Mouse (Mus musculus): ENCODE results near the gene Cdip1. TPM values are rescaled to one million over a fixed set of nuclear protein-coding genes. Genes with fewer than 3 reads are reported as not detected.

The Cdip1 gene
- 102 and 104 TPM in 2 replicates for polyA plus RNA-seq (2014; fragmentation: Nextera tagmentation; extraction: Ambion mirVana)

GRCm38 (mm10) chr16:4789810-4790559, at the start of gene Cdip1:
Gene Cdip1, minus strand, starts transcription at chr16:4790292.
- DNase-seq (ENCODE audit: low spot score) = peak; percentile 97
- Histone ChIP-seq H3K9me3 (ENCODE audit: control insufficient read depth, low read length) (no peaks in the 10 kb centered on the region), H3K4me1 (ENCODE audit: control insufficient read depth, insufficient read depth, low read length) (peaks cover 21% of the 10 kb centered on the region), H3K9ac (ENCODE audit: low read length) (peak within 1 kb of the TSS; percentile 79), H3K27ac (ENCODE audit: low read depth, low read length) (peak within 1 kb of the TSS; percentile 92), H3K27me3 (ENCODE audit: control insufficient read depth, insufficient read depth, low read length) (no peaks in the 10 kb centered on the region), H3K36me3 (ENCODE audit: control insufficient read depth, insufficient read depth, low read length) (no peaks in the 10 kb centered on the region), H3K4me2 (ENCODE audit: low read depth) (peak within 1 kb of the TSS; percentile 90), H3K4me3 (ENCODE audit: low read depth, low read length) (peak within 1 kb of the TSS; percentile 76)
- WGBS = 2% methylated on average over 51 of the region's 51 CpGs
- ATAC-seq (ENCODE audit: insufficient read depth, low FRiP score, low TSS enrichment) = peak; percentile 96

DNA sequence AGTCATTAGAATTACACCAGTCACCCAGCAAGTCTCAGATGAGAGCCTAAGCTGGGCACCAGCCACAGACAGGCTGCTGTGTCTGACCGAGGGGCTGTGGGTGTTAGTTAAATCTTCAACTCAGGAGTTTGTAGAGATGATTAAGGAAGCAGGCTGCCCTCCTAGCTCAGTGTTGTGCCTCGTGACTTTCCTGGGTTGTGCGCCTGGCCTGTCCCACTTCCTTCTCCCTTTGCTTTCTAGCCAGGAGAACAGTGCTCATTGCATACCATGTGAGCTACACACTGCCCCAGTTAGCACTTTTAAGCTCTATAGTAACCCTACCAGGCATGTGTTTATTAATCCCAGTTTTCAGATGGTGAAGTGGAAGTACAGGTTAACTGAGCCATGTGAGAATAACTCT, 49.5 kb upstream of the Cdip1 start:
- ATAC-seq (ENCODE audit: insufficient read depth, low FRiP score, low TSS enrichment) = no peak
- no peaks in the 10 kb centered on the region for H3K36me3 ChIP-seq (ENCODE audit: control insufficient read depth, insufficient read depth, low read length)
- H3K27me3 ChIP-seq (ENCODE audit: control insufficient read depth, insufficient read depth, low read length) = no peaks in the 10 kb centered on the region
- no peak overlapping the region for H3K4me2 ChIP-seq (ENCODE audit: low read depth)
- no peak for DNase-seq (ENCODE audit: low spot score)
- H3K9me3 ChIP-seq (ENCODE audit: control insufficient read depth, low read length) = no peaks in the 10 kb centered on the region
- 80% methylated on average over 3 of the region's 3 CpGs for WGBS
- no peak overlapping the region for H3K27ac ChIP-seq (ENCODE audit: low read depth, low read length)
- no peaks in the 10 kb centered on the region for H3K4me1 ChIP-seq (ENCODE audit: control insufficient read depth, insufficient read depth, low read length)
- H3K9ac ChIP-seq (ENCODE audit: low read length) = no peak overlapping the region
- no peak overlapping the region for H3K4me3 ChIP-seq (ENCODE audit: low read depth, low read length)

GRCm38 (mm10) chr16:4837631-4838030, 47.5 kb upstream of the Cdip1 start:
- no peaks in the 10 kb centered on the region for H3K36me3 ChIP-seq (ENCODE audit: control insufficient read depth, insufficient read depth, low read length)
- no peak overlapping the region for H3K27ac ChIP-seq (ENCODE audit: low read depth, low read length)
- no peak overlapping the region for H3K4me3 ChIP-seq (ENCODE audit: low read depth, low read length)
- no peaks in the 10 kb centered on the region for H3K27me3 ChIP-seq (ENCODE audit: control insufficient read depth, insufficient read depth, low read length)
- H3K9ac ChIP-seq (ENCODE audit: low read length) = no peak overlapping the region
- H3K4me2 ChIP-seq (ENCODE audit: low read depth) = no peak overlapping the region
- DNase-seq (ENCODE audit: low spot score) (no peak), ATAC-seq (ENCODE audit: insufficient read depth, low FRiP score, low TSS enrichment) (no peak)
- no peaks in the 10 kb centered on the region for H3K4me1 ChIP-seq (ENCODE audit: control insufficient read depth, insufficient read depth, low read length)
- H3K9me3 ChIP-seq (ENCODE audit: control insufficient read depth, low read length) = no peaks in the 10 kb centered on the region
- WGBS = 90% methylated on average over 3 of the region's 3 CpGs

- ATAC-seq (ENCODE audit: insufficient read depth, low FRiP score, low TSS enrichment) (no peak), DNase-seq (ENCODE audit: low spot score) (no peak)
- H3K27ac ChIP-seq (ENCODE audit: low read depth, low read length) = no peak within 1 kb of the TSS
- no peaks in the 10 kb centered on the region for H3K27me3 ChIP-seq (ENCODE audit: control insufficient read depth, insufficient read depth, low read length)
- H3K9me3 ChIP-seq (ENCODE audit: control insufficient read depth, low read length) = no peaks in the 10 kb centered on the region
- no peak within 1 kb of the TSS for H3K4me2 ChIP-seq (ENCODE audit: low read depth)
- no peaks in the 10 kb centered on the region for H3K4me1 ChIP-seq (ENCODE audit: control insufficient read depth, insufficient read depth, low read length)
- H3K9ac ChIP-seq (ENCODE audit: low read length) = no peak within 1 kb of the TSS
- no peak within 1 kb of the TSS for H3K4me3 ChIP-seq (ENCODE audit: low read depth, low read length)
- H3K36me3 ChIP-seq (ENCODE audit: control insufficient read depth, insufficient read depth, low read length) = no peaks in the 10 kb centered on the region
- 87% methylated on average over 3 of the region's 3 CpGs for WGBS
These were observed 45.1 kb upstream of the Cdip1 start, which contains the start of gene 4930562C15Rik for GRCm38 (mm10) chr16:4835191-4835590. Gene 4930562C15Rik, plus strand, starts transcription at chr16:4835416.

DNA sequence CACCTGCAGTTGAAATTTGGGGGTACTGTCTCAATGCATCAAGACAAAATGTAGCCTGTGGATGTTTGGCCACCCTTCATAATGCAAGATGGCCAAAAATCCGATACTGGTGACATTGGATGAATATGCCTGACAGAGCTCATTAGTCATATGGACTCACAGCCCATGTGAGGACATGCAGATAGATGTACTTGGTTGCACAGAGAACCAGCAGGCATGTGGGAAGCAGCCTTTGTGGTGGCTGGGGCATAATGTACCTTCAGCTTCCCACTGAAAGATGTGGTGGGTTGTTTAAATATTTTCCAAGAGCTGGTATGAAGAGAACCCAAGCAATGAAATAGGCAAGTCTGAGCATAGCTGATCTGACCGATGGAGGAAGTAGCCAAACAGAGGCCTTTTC, 43.8 kb upstream of the Cdip1 start:
- Histone ChIP-seq H3K4me3 (ENCODE audit: low read depth, low read length) (no peak overlapping the region), H3K36me3 (ENCODE audit: control insufficient read depth, insufficient read depth, low read length) (no peaks in the 10 kb centered on the region), H3K27ac (ENCODE audit: low read depth, low read length) (no peak overlapping the region), H3K9ac (ENCODE audit: low read length) (no peak overlapping the region), H3K9me3 (ENCODE audit: control insufficient read depth, low read length) (no peaks in the 10 kb centered on the region), H3K27me3 (ENCODE audit: control insufficient read depth, insufficient read depth, low read length) (no peaks in the 10 kb centered on the region), H3K4me2 (ENCODE audit: low read depth) (no peak overlapping the region), H3K4me1 (ENCODE audit: control insufficient read depth, insufficient read depth, low read length) (no peaks in the 10 kb centered on the region)
- DNase-seq (ENCODE audit: low spot score) (no peak), ATAC-seq (ENCODE audit: insufficient read depth, low FRiP score, low TSS enrichment) (no peak)
- WGBS = 80% methylated on average over 2 of the region's 2 CpGs

DNA sequence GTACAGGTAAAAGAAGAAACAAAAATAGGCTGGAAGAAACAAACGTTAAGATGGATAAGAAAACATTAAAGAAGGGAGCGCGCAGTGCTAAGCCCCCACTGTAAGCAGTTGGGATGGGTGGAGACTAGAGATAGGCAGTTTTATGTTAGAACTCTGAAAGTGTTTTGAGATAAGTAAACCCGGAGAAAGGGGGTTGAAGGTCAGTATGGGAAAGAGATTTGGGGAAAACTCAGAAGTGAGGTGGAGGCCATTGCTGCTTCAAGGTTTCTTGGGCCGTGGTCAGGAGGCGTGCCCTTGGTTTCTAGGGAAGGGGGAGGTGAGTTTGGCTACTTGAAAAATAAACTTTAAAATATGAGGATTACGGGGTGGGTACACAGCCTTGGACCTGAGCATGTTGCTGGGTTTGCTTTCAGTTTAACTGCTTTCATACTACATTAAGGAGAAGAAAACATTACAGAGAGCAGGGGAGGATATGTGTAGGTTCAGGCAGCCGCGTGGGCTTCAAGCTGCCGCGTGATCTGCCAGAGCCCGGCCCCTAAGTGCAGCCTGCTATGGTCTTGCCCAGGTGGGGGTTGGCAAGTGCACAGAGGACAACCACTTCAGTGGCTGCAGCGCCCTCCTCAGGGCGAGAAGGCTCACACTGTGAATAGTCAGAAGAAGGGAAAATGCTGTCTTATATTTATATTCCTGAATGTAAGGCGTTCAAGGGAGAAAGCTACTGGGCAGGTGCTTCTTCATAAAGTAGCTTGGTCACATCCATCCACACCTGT, 41.7 kb upstream of the Cdip1 start:
- DNase-seq (ENCODE audit: low spot score) (no peak), ATAC-seq (ENCODE audit: insufficient read depth, low FRiP score, low TSS enrichment) (no peak)
- Histone ChIP-seq H3K27me3 (ENCODE audit: control insufficient read depth, insufficient read depth, low read length) (no peaks in the 10 kb centered on the region), H3K4me2 (ENCODE audit: low read depth) (no peak overlapping the region), H3K27ac (ENCODE audit: low read depth, low read length) (no peak overlapping the region), H3K4me1 (ENCODE audit: control insufficient read depth, insufficient read depth, low read length) (no peaks in the 10 kb centered on the region), H3K4me3 (ENCODE audit: low read depth, low read length) (no peak overlapping the region), H3K9ac (ENCODE audit: low read length) (no peak overlapping the region), H3K9me3 (ENCODE audit: control insufficient read depth, low read length) (no peaks in the 10 kb centered on the region), H3K36me3 (ENCODE audit: control insufficient read depth, insufficient read depth, low read length) (no peaks in the 10 kb centered on the region)
- 74% methylated on average over 15 of the region's 15 CpGs for WGBS

- ATAC-seq (ENCODE audit: insufficient read depth, low FRiP score, low TSS enrichment) = no peak
- Histone ChIP-seq H3K4me3 (ENCODE audit: low read depth, low read length) (no peak overlapping the region), H3K27me3 (ENCODE audit: control insufficient read depth, insufficient read depth, low read length) (no peaks in the 10 kb centered on the region), H3K4me2 (ENCODE audit: low read depth) (no peak overlapping the region), H3K27ac (ENCODE audit: low read depth, low read length) (no peak overlapping the region), H3K9me3 (ENCODE audit: control insufficient read depth, low read length) (no peaks in the 10 kb centered on the region), H3K36me3 (ENCODE audit: control insufficient read depth, insufficient read depth, low read length) (no peaks in the 10 kb centered on the region), H3K9ac (ENCODE audit: low read length) (no peak overlapping the region), H3K4me1 (ENCODE audit: control insufficient read depth, insufficient read depth, low read length) (no peaks in the 10 kb centered on the region)
- 91% methylated on average over 6 of the region's 6 CpGs for WGBS
- DNase-seq (ENCODE audit: low spot score) = no peak
These were observed 39.3 kb upstream of the Cdip1 start for GRCm38 (mm10) chr16:4829271-4829900.

DNA sequence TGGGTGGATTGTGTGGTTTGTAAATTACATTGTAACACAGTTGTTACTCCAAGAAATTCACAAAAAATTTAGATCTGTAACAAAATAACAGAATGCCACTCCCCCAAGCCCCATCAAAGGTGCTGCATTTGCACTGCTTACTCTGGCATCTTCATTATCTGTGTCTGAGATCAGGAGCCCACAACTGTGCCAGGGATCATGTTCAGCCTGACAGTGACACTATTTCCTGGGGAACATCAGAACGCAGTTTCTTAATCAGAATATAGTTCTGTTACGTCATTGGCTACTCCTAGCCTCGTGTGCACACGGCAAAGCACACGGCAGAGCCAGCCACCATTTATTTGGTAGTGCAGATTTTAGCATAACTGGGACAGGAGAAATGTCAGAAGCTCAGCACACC, 37.5 kb upstream of the Cdip1 start:
- 93% methylated on average over 5 of the region's 5 CpGs for WGBS
- DNase-seq (ENCODE audit: low spot score) (no peak), ATAC-seq (ENCODE audit: insufficient read depth, low FRiP score, low TSS enrichment) (no peak)
- no peak overlapping the region for H3K4me3 ChIP-seq (ENCODE audit: low read depth, low read length)
- no peak overlapping the region for H3K9ac ChIP-seq (ENCODE audit: low read length)
- no peaks in the 10 kb centered on the region for H3K9me3 ChIP-seq (ENCODE audit: control insufficient read depth, low read length)
- no peaks in the 10 kb centered on the region for H3K36me3 ChIP-seq (ENCODE audit: control insufficient read depth, insufficient read depth, low read length)
- no peaks in the 10 kb centered on the region for H3K27me3 ChIP-seq (ENCODE audit: control insufficient read depth, insufficient read depth, low read length)
- H3K27ac ChIP-seq (ENCODE audit: low read depth, low read length) = no peak overlapping the region
- H3K4me1 ChIP-seq (ENCODE audit: control insufficient read depth, insufficient read depth, low read length) = no peaks in the 10 kb centered on the region
- H3K4me2 ChIP-seq (ENCODE audit: low read depth) = no peak overlapping the region

Data from neural tube, embryonic 11.5 days (tissue).